Mouse (Mus musculus) ES-E14 (cell line): ENCODE measurements around the gene Cby1.

Source experiments
- CHD2 ChIP-seq: IDR thresholded peaks from 2 replicates; pipeline ENCODE4 v1.6.1; 2014; ENCODE audit warnings: mild to moderate bottlenecking, low read depth, low read length, inconsistent platforms
- HCFC1 ChIP-seq: IDR thresholded peaks from 2 replicates; pipeline ENCODE4 v1.6.1; 2012; ENCODE audit warnings: low read length, inconsistent platforms, borderline replicate concordance; ENCODE audit not compliant: insufficient read depth
- MAFK ChIP-seq: IDR thresholded peaks from 2 replicates; pipeline ENCODE4 v1.6.1; 2014; ENCODE audit warnings: mild to moderate bottlenecking, low read depth, low read length, inconsistent platforms; ENCODE audit not compliant: insufficient read depth
- ZC3H11A ChIP-seq: IDR thresholded peaks from 2 replicates; pipeline ENCODE4 v1.6.1; 2012; ENCODE audit warnings: low read depth, mild to moderate bottlenecking, inconsistent platforms, low read length, borderline replicate concordance
- ZNF384 ChIP-seq: IDR thresholded peaks from 2 replicates; pipeline ENCODE4 v1.6.1; 2012; ENCODE audit warnings: low read depth, low read length, inconsistent platforms

DNA sequence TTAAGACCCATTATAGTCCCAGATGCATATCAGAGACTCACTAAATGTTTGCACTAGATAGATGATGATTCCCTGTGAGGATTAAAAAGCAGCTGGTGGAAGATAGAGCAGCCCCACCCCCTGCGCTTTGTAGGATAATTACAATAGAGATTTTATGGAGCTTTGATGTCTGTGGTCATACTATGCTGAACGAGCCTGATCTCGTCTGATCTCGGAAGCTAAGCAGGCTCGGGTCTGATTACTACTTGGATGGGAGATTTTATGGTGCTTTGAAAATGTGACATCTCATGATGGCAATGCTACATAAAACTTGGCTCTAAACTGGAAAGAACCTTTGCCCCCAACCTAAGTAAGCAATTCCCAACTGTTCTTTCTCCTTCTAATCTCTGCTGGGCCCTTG is 33.3 kb downstream of the Cby1 start:
- TF ChIP-seq MAFK: no peak
- no peak for TF ChIP-seq CHD2
- no peak for TF ChIP-seq ZNF384
- no peak for TF ChIP-seq HCFC1
- TF ChIP-seq ZC3H11A: no peak
